Mouse (Mus musculus) layer of hippocampus, adult 9-10 months (tissue): ENCODE results near the gene Krt6a.
"Not testable (repeated sequence)": the region's sequence is repeated elsewhere in the genome, so short reads cannot be mapped to it uniquely, and the experiment has no call there.

Source experiments
- DNase-seq: peaks from one replicate; pipeline ENCODE4 v3.0.0; 2022; ENCODE audit warnings: low spot score

Gene Krt6a

DNA sequence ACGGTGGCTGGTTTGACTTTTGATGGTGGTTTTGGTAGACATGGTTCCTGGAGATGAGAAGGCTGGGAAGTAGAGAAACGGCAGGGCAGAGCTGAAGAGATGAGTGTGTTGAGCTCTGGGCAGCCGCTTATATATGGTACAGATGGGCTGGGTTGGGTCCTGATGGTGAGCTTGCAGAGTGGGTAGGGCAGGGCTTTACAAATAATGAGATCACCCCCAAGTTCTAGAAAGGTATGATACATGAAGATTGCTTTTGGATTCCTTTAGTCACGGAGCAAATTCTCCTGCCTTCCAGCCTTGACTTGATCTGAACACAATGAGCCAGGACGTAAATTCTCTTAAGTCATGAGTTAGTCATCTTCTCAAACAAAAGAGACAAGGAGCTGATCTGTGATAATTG is at the start of gene Krt6a:
Gene Krt6a, minus strand, starts transcription at position 101 of the 400 bp plus-strand sequence.
- no peak for DNase-seq

DNA sequence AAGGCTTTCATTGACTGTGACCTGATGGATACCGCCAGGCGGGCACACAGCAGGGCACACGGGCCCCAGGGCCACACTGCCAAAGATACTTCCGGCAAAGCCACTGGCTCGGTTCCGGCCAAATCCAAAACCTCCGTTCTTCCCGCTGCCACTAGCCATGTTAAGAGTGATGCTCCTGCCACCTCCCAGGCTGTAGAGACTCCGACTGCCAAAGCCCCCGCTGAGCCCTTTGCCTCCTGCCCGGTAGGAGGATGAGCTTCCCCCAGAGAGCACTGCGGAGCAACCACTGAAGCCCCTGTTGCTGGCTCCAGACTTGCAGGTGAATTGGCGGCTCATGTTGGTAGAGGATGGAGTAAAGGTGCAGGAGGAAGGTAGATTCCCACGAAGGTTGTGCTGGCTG is 48.6 kb upstream of the Krt6a start, which contains the start of gene Krt71:
Gene Krt71, minus strand, starts transcription at position 399 of the 400 bp plus-strand sequence.
- DNase-seq = no peak

DNA sequence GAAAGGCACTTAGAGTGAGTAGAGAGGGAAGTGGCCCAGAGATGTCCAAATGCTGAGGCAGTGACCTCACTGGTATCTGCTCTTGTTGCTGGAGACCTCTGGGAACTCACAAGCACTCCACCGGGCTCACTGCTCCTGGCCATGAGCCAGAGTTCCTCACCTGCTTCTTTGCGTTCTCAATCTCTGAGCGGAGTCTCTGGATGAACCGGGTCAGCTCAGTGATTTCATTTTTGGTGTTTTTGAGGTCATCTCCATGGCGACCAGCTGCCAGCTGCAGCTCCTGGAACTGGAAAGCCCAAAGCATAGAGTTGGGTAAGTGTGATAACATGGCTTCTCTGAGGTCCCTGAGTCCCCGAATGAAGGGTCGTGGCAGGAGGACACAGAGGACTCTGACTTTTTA is 43.7 kb upstream of the Krt6a start:
- no peak for DNase-seq

DNA sequence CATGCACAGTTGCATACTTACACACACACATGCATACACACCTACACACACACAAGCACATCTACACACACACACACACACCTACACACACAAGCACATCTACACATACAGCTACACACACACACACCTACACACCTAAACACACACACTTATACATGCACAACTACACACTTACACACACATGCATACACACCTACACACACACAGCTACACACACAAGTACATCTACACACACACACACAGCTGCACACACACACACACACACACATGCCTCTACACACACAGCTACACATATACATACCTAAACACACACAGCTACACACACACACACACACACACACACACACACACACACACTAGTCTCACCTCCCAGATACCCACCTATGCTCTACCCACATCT is 36.5 kb upstream of the Krt6a start:
- DNase-seq = no peak

DNA sequence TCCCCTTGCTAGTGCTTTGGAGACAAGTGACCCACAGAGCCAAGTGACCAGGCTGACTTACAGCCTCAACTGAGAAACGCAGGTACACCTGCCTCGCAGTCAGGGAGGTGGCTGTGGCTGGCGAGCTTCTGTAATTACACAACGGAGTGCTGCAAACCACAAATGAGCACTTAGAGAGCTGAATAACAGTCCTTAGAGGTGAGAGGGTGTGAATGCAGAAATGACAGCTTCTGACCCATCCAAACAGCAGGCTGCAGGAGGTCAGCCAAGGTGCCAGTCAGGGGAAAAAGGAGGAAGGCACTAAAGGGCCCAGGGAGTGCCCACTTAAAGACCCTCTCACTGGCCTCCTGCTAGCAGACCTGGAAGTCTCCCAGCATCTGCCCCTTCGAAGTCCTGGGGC is 30.6 kb upstream of the Krt6a start:
- no peak for DNase-seq

DNA sequence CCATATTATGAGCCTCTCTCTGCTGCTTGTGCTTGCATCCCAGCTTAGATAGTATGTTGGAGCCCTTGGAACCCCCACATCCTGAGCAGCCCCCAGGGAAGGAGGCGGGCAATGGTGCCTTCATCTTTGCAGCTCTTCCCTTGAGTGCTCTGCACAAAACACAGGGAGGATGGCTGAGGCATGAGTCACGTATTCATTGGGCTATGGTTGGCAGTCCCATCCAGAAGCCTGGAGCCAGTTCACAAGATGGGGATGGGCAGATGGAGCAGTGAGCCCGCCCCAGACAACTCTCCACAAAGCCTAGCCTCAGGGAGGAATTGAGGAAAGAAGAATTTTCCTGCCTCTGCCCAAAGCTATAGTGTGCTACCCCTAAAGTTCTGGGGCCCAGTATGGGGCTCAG is 21.7 kb upstream of the Krt6a start:
- no peak for DNase-seq

DNA sequence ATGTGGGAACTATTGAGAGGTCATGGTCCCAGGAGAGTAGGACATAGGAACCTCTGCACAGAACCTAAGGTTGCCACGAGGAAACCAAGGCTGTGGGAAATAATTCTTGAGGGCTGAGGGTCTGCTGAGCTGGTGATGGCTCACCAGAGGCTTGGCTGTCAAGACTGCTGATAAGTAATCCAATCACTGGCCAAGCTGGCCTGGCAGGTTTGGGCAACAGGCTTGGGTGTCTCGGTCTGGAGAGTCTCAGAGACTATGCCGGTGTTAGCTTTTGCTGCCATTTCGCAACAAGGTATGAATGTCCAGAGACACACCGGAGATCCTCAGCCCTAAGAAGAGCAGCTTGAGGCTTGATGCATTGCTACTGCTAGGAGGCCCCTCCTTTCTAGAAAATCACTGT is 20.2 kb upstream of the Krt6a start:
- DNase-seq = no peak

DNA sequence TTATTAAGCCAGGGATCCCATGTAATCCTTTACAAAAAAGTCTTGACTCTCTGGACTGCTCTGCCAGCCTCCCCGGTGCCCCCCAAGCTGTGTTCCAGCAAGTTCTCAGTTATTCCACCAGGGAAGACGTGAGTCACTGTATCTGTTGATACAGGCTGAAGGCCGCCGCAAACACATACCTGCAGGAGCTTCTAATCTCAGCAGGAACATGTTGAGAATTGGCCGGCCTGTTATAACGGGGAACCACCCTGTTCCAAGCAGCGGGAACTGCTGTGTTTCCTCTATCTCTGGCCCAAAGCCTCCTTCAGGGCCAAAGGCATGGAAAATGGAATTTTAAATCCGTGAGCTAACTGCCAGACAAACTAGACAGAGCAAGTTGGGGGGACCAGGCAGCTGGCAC is 19.6 kb upstream of the Krt6a start:
- DNase-seq = no peak

DNA sequence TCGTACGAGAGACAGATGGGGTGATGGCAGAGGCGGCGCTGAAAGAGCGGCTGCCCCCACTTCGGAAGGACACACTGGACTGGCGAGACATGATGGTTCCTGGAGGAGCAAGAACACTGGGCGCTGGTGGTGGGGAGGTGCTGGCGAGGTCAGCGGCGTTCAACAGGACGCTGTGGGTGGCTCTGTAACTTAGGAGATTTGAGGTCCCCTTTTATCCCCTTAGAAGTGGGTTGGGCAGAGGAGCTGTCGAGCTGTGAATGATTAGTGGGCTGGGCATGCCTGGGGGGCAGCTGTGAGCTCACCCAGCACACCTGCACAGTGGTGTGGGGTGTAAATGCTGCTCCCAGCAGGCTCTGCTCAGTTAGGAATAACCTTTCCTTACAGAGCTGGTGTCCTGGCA is 18.6 kb upstream of the Krt6a start, which contains the start of gene Krt5:
Gene Krt5, minus strand, starts transcription at position 179 of the 400 bp plus-strand sequence.
- DNase-seq = no peak

DNA sequence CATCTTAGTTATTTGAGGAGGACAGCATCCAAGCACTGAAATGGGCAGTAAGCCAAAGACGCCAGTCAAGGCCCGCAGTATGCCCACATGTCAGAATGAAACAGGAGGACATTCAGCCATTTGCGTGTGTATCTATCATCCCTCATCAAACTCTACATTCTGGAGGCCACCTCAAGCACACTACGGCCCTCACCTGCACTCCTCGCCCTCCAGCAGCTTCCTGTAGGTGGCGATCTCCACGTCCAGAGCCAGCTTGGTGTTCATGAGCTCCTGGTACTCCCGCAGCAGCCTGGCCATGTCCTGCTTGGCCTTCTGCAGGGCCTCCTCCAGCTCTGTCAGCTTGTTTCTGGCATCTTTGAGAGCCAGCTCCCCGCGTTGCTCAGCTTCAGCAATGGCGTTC is 14.6 kb upstream of the Krt6a start:
- no peak for DNase-seq

DNA sequence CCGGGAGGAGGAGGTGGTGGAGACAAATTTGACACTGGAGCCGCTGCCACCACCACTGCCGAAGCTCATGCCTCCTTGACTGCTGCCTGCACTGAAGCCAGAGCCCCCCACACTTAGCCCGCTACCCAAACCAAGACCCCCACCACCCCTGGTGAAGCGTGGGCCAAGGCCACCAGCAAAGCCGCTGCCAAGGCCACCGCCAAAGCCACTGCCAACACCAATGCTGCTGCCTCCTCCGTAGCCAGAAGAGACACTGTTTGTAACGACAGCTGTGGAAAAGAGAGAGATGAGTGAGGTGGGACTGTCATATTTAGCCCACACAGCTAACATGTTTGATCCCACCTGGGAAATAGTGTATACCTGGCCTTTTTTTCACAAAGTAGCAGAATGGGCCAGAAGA is 13.3 kb upstream of the Krt6a start:
- no peak for DNase-seq

DNA sequence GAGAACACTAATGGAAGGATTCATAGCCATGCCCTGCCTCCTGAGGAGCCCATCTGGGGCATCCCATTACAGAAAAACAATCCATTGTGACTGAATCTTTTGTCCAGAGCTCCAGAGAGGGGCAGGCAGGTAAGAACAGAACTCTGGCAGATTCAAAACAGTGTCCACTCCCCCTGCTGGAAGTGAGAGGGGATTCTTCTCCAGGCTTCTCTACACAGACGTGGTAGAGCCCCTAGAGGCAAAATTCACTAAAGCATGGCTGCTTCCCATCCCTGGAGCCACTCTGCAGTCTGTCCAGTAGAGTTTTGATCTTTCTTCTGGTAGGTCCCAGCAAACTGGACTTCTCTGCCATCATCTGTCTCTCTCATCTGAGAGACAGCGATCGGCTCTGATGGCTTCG is 10.0 kb upstream of the Krt6a start:
- no peak for DNase-seq

DNA sequence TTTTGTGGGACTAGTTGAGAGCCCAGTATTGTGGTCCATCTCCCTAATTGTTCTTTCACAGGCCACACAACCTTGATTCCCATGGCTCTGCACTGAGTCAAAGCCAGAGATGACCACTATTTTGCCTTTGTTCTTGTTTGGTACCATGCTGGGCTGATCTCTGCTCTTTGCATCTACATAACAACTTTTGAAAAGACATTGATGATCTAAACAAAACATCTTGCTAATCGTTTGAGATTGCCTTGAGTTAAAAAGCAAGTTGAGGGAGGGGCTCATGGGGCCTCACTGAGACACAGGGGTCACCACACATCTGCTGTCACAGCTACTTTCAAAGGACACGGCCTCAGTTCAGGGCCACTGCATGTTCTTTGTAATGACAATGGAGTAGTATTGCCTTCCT is 8.3 kb upstream of the Krt6a start:
- DNase-seq = no peak

DNA sequence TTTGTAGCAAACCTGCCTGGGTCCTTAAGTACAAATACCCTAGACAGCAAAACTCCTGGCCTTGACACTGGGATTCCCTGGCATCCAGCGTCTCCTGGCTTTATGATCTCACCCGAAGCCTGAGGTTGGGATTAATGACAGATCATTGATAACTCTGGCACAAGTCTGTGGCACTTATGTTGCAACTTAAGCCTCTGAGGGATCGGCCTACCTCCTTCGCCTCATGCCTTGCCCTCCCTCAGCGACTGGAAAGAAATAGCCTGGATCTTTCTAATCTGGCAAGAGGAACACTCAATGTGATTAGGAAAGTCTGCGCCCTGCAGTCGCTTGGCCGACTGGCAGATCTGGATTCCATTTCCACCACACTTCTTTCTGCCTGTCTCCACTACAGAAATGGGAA is 5.8 kb upstream of the Krt6a start:
- no peak for DNase-seq

DNA sequence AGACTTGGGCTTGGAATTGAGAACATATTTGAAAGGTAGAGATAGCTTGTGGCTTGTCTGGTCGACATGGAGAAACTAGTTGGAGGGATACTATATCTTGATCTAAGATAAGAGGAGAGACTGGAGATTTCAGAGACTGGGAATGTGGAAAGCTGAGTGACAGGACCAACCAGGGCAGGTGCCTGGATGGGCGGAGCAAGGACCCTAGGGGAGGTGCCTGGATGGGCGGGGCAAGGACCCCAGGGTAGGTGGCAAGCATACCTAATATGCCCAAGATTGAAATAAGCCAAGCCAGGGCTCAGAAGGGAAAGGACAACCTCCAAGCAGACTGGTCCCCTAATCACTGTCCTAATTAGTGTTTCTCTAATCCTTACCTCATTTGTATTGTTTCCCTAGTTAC is 5.1 kb upstream of the Krt6a start:
- DNase-seq = no peak

DNA sequence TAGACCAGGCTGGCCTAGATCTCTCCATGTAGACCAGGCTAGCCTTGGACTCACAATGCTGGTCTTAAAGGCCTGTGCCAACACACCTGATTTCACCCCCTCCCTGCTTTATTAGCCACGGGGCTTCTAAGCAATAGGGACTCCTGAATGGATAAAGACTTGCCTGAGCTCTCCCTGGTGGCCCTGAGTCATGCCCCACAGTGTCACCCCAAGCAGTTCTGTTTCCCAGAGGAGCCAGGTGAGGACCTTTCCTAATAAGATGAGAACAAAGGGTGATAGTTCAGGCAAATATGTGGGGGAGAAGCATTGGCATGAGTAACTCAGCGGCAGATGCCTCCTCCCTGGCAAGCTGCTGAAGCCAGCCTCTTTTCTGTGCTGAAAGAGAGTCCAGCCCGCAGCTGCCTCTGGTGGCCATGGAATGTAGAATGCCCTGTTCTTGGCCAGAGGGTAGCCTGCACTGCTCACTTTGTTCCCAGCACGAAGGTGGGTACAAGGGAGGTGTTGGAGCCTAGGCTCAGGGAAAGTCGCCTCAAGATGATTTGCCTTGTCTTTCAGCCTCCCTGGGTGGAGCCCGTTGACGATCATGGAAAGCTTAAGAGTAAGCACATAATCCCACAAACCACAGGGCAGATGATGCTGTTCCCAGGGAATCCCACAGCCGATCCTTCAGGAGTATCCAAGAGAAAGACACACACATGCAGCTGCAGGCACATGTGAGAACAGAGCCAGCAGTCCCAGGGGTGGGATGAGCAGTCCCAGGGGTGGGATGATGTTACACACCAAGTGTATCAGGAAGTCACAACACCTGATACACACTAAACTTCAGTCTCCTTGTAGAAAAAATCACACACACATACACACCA is 3.5 kb upstream of the Krt6a start:
- no peak for DNase-seq

DNA sequence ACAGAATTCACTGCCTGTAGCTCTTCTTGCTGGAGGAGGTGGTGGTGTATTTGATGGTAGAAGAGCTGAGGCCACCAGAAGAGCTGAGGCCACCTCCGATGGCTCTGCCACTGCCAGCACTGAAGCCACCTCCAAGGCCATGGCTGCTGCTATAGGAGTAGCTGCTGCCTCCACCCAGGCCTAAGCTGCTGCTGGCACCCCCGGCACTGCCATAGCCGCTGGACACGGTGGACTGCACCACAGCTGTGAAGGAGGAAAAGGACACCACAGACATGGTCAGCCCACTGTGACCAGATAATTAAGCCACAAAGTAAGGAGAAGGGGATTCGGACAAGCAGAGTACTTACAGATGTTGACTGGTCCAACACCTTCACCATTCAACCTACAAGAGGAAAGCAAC is 3.6 kb downstream of the Krt6a start:
- DNase-seq = not testable (repeated sequence)

DNA sequence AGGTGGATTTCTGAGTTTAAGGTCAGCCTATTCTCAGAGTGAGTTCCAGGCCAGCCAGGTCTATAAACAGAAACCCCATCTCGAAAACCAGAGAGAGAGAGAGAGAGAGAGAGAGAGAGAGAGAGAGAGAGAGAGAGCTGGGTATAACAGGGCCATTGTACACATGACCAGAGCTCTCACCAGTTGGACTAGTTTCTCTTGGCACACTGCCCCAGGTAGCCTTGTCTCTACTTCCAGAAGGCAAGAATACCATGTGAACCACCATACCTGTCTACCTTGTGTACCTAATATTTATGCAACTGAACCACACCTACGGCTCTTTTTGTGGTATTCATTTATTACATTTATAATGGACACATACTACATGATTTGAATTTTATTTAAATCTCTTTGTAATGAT is 5.9 kb downstream of the Krt6a start:
- DNase-seq = no peak

DNA sequence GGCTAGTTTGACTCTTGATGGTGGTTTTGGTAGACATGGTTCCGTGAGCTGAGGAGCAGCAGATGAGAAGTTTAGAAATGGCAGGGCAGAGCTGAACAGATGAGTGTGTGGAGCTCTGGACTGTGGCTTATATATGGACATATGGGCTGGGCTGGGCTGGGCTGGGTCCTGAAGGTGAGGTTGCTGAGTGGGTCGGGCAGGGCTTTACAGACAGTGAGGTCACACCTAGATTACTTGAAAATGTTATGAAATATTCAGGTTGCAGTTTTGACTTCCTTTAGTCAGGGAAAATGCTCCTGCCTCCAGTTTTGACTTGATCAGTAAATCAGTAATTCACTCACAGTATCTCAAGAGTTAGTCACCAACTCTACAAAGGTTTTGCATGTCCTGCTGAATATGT is 13.9 kb downstream of the Krt6a start, which contains the start of gene Krt6b:
Gene Krt6b, minus strand, starts transcription at position 101 of the 400 bp plus-strand sequence.
- DNase-seq = no peak

DNA sequence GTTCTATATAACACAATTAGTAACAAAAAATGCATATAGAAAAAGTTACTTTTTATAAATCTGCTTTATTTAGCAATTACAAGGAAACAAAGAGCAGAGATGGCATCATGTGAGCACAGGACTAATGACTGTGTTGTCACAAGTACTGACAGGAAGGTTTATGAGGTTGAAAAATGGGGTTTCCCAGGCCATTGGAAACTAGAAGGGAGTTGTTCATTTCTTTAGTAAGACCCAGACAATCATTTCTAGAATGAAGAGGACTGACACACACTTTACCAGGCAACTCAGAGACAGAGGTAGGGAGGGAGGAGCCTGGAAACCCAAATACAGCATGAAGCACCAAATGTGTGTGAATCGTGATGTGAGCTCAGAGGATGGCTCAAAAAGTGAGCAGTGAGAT is 18.1 kb downstream of the Krt6a start:
- DNase-seq = no peak

DNA sequence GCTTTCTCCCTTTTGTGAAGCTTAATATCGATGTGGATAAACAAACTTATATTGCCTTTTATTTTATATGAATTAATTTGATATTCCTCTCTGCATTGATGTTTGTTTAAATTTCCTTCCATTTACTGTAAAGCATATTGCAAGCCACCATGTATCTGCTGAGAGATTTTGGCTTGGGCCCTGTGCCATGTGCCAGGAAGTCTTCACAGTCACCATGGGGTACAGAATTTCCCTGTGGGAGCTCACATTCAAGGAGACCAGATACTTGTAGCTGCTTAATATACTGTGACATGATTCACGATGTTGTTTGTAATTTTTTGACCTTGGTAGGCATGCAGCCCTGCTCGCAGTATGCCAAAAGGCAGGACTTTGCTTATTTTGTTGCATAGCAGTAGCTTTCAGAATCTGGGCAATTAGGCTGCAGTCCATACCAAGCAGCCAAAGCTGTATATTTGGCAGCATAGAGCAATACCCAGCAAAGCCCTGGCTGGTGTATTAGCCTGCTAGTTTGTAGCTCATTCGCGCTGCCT is 41.3 kb downstream of the Krt6a start:
- no peak for DNase-seq

DNA sequence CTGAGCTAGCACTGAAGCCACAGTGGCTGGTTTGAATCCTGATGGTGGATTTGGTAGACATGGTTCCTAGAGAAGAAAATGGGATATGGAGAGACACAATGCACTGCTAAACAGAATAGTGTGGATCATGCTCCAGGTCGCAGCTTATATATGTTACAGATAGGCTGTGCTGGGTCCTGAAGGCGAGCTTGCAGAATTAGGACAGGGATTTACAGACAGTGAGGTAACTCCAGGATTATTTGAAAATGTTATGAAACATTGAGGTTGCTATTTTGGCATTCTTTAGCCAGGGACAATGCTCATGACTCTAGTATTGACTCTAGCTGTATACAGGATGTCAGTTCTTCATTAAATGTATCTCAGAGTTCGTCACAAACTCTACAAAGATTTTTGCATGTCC is 46.8 kb downstream of the Krt6a start, which contains the start of gene Gm5478:
Gene Gm5478, minus strand, starts transcription at position 101 of the 400 bp plus-strand sequence.
- DNase-seq = no peak
